Mouse (Mus musculus): Measurements from ENCODE around the gene Lemd2. TPM values are rescaled to one million over a fixed set of nuclear protein-coding genes. Genes with fewer than 3 reads are reported as not detected.

Gene Lemd2
- polyA plus RNA-seq, 1 experiment from 2014 or later: 12.8 TPM

- no peak overlapping the region for H3K4me2 ChIP-seq (ENCODE audit: low read length)
- no peak for ATAC-seq (ENCODE audit: insufficient number of reproducible peaks, insufficient read depth, low FRiP score, low read depth)
- peaks cover 19% of the 10 kb centered on the region for H3K36me3 ChIP-seq (ENCODE audit: control insufficient read depth, insufficient read depth, low read length)
- H3K27ac ChIP-seq (replicated peaks in 1 of 2; ENCODE audit: control insufficient read depth in 1 of 2, insufficient read depth in 1 of 2, low read depth in 2 of 2, low read length in 2 of 2): no peak overlapping the region
- H3K27me3 ChIP-seq (ENCODE audit: control insufficient read depth, insufficient read depth, low read length): no peaks in the 10 kb centered on the region
- no peak overlapping the region for H3K4me3 ChIP-seq (ENCODE audit: control insufficient read depth in 1 of 2, insufficient read depth in 1 of 2, low read depth in 1 of 2, low read length in 2 of 2)
- H3K9ac ChIP-seq (ENCODE audit: low read length): no peak overlapping the region
- H3K4me1 ChIP-seq (ENCODE audit: control insufficient read depth in 2 of 2, insufficient read depth in 2 of 2, low read length in 2 of 2): no peaks in the 10 kb centered on the region
- H3K9me3 ChIP-seq (ENCODE audit: control insufficient read depth, low read length): no peaks in the 10 kb centered on the region
- 90% methylated on average over 3 of the region's 3 CpGs for WGBS
Observed at GRCm38 (mm10) chr17:27186068-27186467, 18.2 kb downstream of the Lemd2 start.

DNA sequence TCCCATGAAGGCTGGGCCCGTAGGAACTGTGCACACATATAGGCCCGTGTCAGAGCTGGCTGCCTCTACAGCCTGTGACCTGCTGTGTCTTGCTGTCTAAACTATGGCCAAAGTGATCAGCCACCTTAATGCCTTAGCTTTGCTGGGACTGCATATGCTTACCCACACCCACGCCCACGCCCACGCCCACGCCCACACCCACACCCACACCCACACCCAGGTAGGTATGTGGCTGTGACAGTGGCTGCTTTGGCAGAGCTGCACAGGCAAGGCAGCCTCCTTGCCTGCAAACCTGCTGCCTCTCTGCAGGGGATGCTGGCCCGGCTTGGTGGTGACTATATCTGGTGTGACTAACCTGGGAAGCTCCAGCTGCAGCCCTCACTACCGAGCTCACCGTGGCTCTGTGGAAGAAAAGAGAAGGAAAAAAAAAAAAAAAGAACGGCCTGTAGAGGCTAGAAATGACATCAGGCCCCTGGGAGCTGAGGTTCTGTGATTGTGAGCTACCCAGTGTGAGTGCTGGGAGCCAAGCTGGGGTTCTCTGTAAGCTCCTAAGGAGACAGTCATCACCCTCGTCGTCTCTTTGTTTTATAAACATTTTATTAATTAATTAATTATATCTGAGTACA is 20.5 kb downstream of the Lemd2 start:
- H3K4me2 ChIP-seq (ENCODE audit: low read length): no peak overlapping the region
- 83% methylated on average over 12 of the region's 12 CpGs for WGBS

DNA sequence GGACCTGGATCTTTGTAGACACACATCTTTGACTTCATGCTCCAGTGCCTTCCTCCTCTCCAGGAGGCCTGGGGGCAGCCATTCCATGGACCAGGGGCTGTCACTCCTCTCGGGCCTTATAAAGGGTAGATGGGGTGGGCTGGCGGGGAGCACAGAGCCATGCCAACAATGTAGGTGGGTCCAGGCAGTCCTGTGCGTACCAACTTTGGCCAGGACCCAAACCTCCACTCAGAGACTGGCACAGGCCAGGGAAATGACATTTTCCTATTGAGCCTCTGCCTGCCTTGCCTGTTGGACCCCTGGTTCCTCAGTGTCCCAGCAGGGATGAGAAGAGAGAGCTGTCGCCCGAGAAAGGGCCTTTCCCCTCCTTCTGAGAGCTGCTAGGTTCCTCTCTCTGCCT is 21.9 kb downstream of the Lemd2 start:
- ATAC-seq (ENCODE audit: insufficient number of reproducible peaks, insufficient read depth, low FRiP score, low read depth): no peak
- Histone ChIP-seq H3K4me3 (ENCODE audit: control insufficient read depth in 1 of 2, insufficient read depth in 1 of 2, low read depth in 1 of 2, low read length in 2 of 2) (no peak overlapping the region), H3K4me2 (ENCODE audit: low read length) (no peak overlapping the region), H3K4me1 (ENCODE audit: control insufficient read depth in 2 of 2, insufficient read depth in 2 of 2, low read length in 2 of 2) (no peaks in the 10 kb centered on the region), H3K27ac (replicated peaks in 1 of 2; ENCODE audit: control insufficient read depth in 1 of 2, insufficient read depth in 1 of 2, low read depth in 2 of 2, low read length in 2 of 2) (no peak overlapping the region), H3K9ac (ENCODE audit: low read length) (no peak overlapping the region), H3K27me3 (ENCODE audit: control insufficient read depth, insufficient read depth, low read length) (no peaks in the 10 kb centered on the region), H3K9me3 (ENCODE audit: control insufficient read depth, low read length) (no peaks in the 10 kb centered on the region), H3K36me3 (ENCODE audit: control insufficient read depth, insufficient read depth, low read length) (no peaks in the 10 kb centered on the region)
- WGBS: 73% methylated on average over 5 of the region's 5 CpGs

More for the DNA sequence above, 20.5 kb downstream of the Lemd2 start:
- Histone ChIP-seq H3K9me3 (ENCODE audit: control insufficient read depth, low read length) (no peaks in the 10 kb centered on the region), H3K27ac (replicated peaks in 1 of 2; ENCODE audit: control insufficient read depth in 1 of 2, insufficient read depth in 1 of 2, low read depth in 2 of 2, low read length in 2 of 2) (no peak overlapping the region), H3K36me3 (ENCODE audit: control insufficient read depth, insufficient read depth, low read length) (no peaks in the 10 kb centered on the region), H3K4me3 (ENCODE audit: control insufficient read depth in 1 of 2, insufficient read depth in 1 of 2, low read depth in 1 of 2, low read length in 2 of 2) (no peak overlapping the region), H3K27me3 (ENCODE audit: control insufficient read depth, insufficient read depth, low read length) (no peaks in the 10 kb centered on the region), H3K4me1 (ENCODE audit: control insufficient read depth in 2 of 2, insufficient read depth in 2 of 2, low read length in 2 of 2) (no peaks in the 10 kb centered on the region), H3K9ac (ENCODE audit: low read length) (no peak overlapping the region)
- ATAC-seq (ENCODE audit: insufficient number of reproducible peaks, insufficient read depth, low FRiP score, low read depth): no peak

DNA sequence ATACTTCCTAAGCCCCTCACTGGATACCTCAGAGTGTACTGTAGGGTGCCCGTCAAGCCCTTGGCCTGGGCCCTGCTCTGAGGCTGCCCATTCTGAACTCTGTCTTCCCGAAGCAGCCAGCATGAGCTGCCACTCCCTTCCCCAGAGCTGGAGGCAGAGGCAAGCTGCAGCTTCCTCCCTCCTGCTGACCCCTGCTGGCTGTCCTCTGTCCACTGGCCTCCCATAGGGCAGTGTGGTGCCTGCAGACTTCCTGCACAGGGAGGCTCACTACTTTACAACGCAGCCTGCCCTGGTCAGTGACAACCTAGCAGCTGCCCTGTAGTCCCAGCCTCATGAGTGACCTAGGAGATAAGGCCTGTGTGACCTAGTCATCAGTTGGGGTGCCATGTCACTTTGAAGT is 22.6 kb downstream of the Lemd2 start:
- no peak overlapping the region for H3K4me2 ChIP-seq (ENCODE audit: low read length)
- H3K27me3 ChIP-seq (ENCODE audit: control insufficient read depth, insufficient read depth, low read length): no peaks in the 10 kb centered on the region
- WGBS: 22% methylated on average over 3 of the region's 3 CpGs
- no peaks in the 10 kb centered on the region for H3K4me1 ChIP-seq (ENCODE audit: control insufficient read depth in 2 of 2, insufficient read depth in 2 of 2, low read length in 2 of 2)
- H3K4me3 ChIP-seq (ENCODE audit: control insufficient read depth in 1 of 2, insufficient read depth in 1 of 2, low read depth in 1 of 2, low read length in 2 of 2): no peak overlapping the region
- no peak for ATAC-seq (ENCODE audit: insufficient number of reproducible peaks, insufficient read depth, low FRiP score, low read depth)
- no peak overlapping the region for H3K9ac ChIP-seq (ENCODE audit: low read length)
- no peaks in the 10 kb centered on the region for H3K9me3 ChIP-seq (ENCODE audit: control insufficient read depth, low read length)
- H3K27ac ChIP-seq (replicated peaks in 1 of 2; ENCODE audit: control insufficient read depth in 1 of 2, insufficient read depth in 1 of 2, low read depth in 2 of 2, low read length in 2 of 2): no peak overlapping the region
- no peaks in the 10 kb centered on the region for H3K36me3 ChIP-seq (ENCODE audit: control insufficient read depth, insufficient read depth, low read length)

- WGBS: 57% methylated on average over 12 of the region's 12 CpGs
- H3K27me3 ChIP-seq (ENCODE audit: control insufficient read depth, insufficient read depth, low read length): no peaks in the 10 kb centered on the region
- no peaks in the 10 kb centered on the region for H3K36me3 ChIP-seq (ENCODE audit: control insufficient read depth, insufficient read depth, low read length)
- H3K4me2 ChIP-seq (ENCODE audit: low read length): no peak overlapping the region
- H3K4me3 ChIP-seq (ENCODE audit: control insufficient read depth in 1 of 2, insufficient read depth in 1 of 2, low read depth in 1 of 2, low read length in 2 of 2): no peak overlapping the region
- H3K27ac ChIP-seq (replicated peaks in 1 of 2; ENCODE audit: control insufficient read depth in 1 of 2, insufficient read depth in 1 of 2, low read depth in 2 of 2, low read length in 2 of 2): no peak overlapping the region
- no peak for ATAC-seq (ENCODE audit: insufficient number of reproducible peaks, insufficient read depth, low FRiP score, low read depth)
- H3K9me3 ChIP-seq (ENCODE audit: control insufficient read depth, low read length): no peaks in the 10 kb centered on the region
- no peak overlapping the region for H3K9ac ChIP-seq (ENCODE audit: low read length)
- H3K4me1 ChIP-seq (ENCODE audit: control insufficient read depth in 2 of 2, insufficient read depth in 2 of 2, low read length in 2 of 2): peaks cover 0 to 3% of the 10 kb centered on the region in 2 experiments; a peak in 1 of 4 replicates
Observed at GRCm38 (mm10) chr17:27179681-27180280, 24.5 kb downstream of the Lemd2 start.

DNA sequence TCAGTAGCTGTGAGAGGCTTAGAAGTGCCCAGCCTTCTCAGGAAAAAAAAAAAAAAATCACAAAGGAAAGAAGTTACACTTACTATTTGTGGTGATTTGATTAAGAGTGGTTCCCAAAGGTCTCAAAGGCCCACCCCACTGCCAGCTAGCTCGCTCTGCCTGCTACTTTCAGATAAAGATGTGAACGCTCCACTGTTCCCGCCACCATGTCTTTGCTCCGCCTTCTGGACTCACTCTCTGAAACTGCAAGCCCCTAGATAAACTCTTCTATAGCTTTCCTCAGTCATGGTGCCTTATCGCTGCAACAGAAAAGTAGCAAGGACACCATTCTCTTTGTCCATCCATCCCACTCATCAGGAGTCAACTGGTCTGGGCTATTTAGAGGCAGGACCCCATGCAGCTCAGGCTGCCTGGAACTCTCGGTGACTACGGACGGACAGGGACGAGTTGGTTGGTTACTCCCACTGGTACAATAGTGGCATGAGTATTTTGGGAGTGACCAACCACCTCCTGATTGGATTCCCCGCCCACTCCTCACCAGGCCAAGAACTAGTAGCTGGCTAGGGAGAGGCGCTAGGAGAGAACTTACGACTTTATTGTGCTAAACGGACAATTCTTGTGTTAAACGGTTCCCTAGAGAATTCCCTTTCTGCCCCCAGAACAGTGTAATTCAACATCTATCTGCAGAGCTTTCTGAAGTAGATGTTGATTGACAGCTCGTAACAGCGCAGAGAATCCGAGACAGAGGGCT is 25.7 kb downstream of the Lemd2 start:
- H3K4me2 ChIP-seq (ENCODE audit: low read length): no peak overlapping the region

DNA sequence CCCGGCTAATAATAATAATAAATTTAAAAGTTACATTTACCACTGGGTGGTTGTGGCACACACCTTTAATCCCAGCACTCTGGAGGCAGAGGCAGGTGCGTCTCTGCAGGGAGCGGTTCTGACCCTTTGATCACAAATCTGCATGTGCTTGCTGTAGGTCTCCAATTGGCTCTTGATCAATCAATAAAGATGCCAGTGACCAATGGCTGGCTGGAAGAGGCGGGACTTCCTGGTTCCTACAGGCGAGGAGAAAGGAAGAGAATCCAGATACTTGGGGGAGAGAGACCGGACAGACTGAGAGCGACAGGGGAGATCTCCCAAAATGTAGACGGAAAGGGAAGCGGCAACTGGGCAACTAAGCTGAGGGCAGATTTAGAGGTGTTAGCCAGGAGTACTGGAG is 26.2 kb downstream of the Lemd2 start:
- no peak overlapping the region for H3K27ac ChIP-seq (replicated peaks in 1 of 2; ENCODE audit: control insufficient read depth in 1 of 2, insufficient read depth in 1 of 2, low read depth in 2 of 2, low read length in 2 of 2)
- peaks cover 0 to 3% of the 10 kb centered on the region in 2 experiments; a peak in 1 of 4 replicates for H3K4me1 ChIP-seq (ENCODE audit: control insufficient read depth in 2 of 2, insufficient read depth in 2 of 2, low read length in 2 of 2)
- no peak overlapping the region for H3K4me2 ChIP-seq (ENCODE audit: low read length)
- H3K9ac ChIP-seq (ENCODE audit: low read length): no peak overlapping the region
- H3K4me3 ChIP-seq (ENCODE audit: control insufficient read depth in 1 of 2, insufficient read depth in 1 of 2, low read depth in 1 of 2, low read length in 2 of 2): no peak overlapping the region
- no peaks in the 10 kb centered on the region for H3K27me3 ChIP-seq (ENCODE audit: control insufficient read depth, insufficient read depth, low read length)
- H3K36me3 ChIP-seq (ENCODE audit: control insufficient read depth, insufficient read depth, low read length): no peaks in the 10 kb centered on the region
- no peaks in the 10 kb centered on the region for H3K9me3 ChIP-seq (ENCODE audit: control insufficient read depth, low read length)
- ATAC-seq (ENCODE audit: insufficient number of reproducible peaks, insufficient read depth, low FRiP score, low read depth): no peak
- 90% methylated on average over 9 of the region's 9 CpGs for WGBS

More for the DNA sequence above, 25.7 kb downstream of the Lemd2 start:
- no peak for ATAC-seq (ENCODE audit: insufficient number of reproducible peaks, insufficient read depth, low FRiP score, low read depth)
- Histone ChIP-seq H3K27me3 (ENCODE audit: control insufficient read depth, insufficient read depth, low read length) (no peaks in the 10 kb centered on the region), H3K4me1 (ENCODE audit: control insufficient read depth in 2 of 2, insufficient read depth in 2 of 2, low read length in 2 of 2) (peaks cover 0 to 3% of the 10 kb centered on the region in 2 experiments; a peak in 1 of 4 replicates), H3K4me3 (ENCODE audit: control insufficient read depth in 1 of 2, insufficient read depth in 1 of 2, low read depth in 1 of 2, low read length in 2 of 2) (no peak overlapping the region), H3K9ac (ENCODE audit: low read length) (no peak overlapping the region), H3K9me3 (ENCODE audit: control insufficient read depth, low read length) (no peaks in the 10 kb centered on the region), H3K36me3 (ENCODE audit: control insufficient read depth, insufficient read depth, low read length) (no peaks in the 10 kb centered on the region), H3K27ac (replicated peaks in 1 of 2; ENCODE audit: control insufficient read depth in 1 of 2, insufficient read depth in 1 of 2, low read depth in 2 of 2, low read length in 2 of 2) (no peak overlapping the region)
- 85% methylated on average over 17 of the region's 17 CpGs for WGBS
